Comparison of ENCODE assay signal across 9 mouse cellular contexts in the genomic region with DNA sequence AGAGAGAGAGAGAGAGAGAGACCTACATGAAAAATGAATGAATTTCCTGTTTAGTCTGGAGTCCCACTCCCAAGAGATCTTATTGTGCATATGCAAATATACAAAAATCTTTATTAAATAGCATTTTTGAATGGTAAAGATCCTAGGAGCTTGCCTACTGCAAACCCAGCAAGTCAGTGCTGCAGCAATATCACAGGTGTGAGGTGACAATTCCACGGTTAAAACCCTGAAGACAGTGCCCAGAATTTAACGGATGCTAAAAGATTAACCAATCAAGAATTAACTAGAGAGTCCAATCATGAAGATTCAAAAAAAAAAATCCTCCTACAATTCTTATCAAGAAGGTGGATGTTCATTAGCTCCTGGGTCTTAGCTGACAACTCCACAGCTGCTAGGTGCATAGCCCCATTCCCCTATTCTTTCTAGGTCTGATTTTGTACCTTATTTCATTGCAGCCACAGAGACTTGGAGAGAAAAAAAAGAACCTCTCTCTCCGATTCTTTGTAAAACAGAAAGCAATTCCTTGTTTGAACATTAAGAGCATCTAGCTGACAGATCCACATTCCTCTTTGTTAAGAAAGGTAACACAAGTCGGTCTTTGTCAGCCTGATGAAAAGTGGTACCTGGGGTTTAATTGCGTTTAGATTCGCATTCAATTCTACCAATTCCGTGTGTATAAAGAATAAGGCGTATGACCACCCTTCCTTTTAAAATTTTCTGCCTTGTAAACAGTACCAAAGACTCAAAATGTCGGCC. TPM values are rescaled to one million over a fixed set of nuclear protein-coding genes. Genes with fewer than 3 reads are reported as not detected.
DNase-seq lines count a peak whose midpoint lies in the region; ATAC-seq and TF ChIP-seq lines count a peak whose summit lies in the region.
"Had no signal": no experiment of that assay in that cellular context is flagged by ENCODE, and none has a peak within 500 bp of the region (broad histone marks: within the 10 kb centered on the region; RNA-seq: fewer than 3 reads in every experiment).

No protein-coding gene starts in this region.

- H3K36me3 ChIP-seq in heart, adult 2 months (ENCODE audit: control insufficient read depth, insufficient read depth, low read length) = peaks cover 32% of the 10 kb centered on the region
- H3K36me3 ChIP-seq in hindbrain, embryonic 10.5 days = no peaks in the 10 kb centered on the region
- H3K36me3 ChIP-seq in midbrain, embryonic 11.5 days (ENCODE audit: control insufficient read depth, insufficient read depth, low read length) = no peaks in the 10 kb centered on the region

- peak; percentile 13 for ATAC-seq in CD4-positive, CD25-positive, alpha-beta regulatory T cell, adult 4 months
- ATAC-seq in midbrain, embryonic 11.5 days (ENCODE audit: low FRiP score) = no peak

- no peaks in the 10 kb centered on the region for H3K9me3 ChIP-seq in hindbrain, embryonic 10.5 days
- H3K9me3 ChIP-seq in midbrain, embryonic 11.5 days (ENCODE audit: control insufficient read depth, low read length) = no peaks in the 10 kb centered on the region

- DNase-seq in heart, adult 2 months = no peak
- no peak for DNase-seq in heart, postnatal 36 days
- DNase-seq in hindbrain, embryonic 10.5 days (ENCODE audit: low spot score) = no peak
- no peak for DNase-seq in midbrain, embryonic 11.5 days (ENCODE audit: low spot score, missing footprints)
- no peak for DNase-seq in ovary, postnatal 10 days (ENCODE audit: low spot score)
- no peak for DNase-seq in kidney, postnatal 14 days
- DNase-seq in left cerebral cortex, adult 8-10 months (ENCODE audit: low spot score in 2 of 2) = no peak

- intact Hi-C loops in heart, adult 2 months (cut with DNase I) = loop anchor here (2.0 to 5.0 kb wide), 3 partner anchors 31 to 77 kb away; no protein-coding TSS in a partner anchor
- intact Hi-C loops in heart, postnatal 36 days (cut with DNase I) = loop anchor here (1.0 to 5.0 kb wide), 4 partner anchors 31 to 77 kb away; no protein-coding TSS in a partner anchor

- peak overlapping the region; percentile 96 for H3K9ac ChIP-seq in heart, adult 2 months (ENCODE audit: low read depth, low read length)
- H3K9ac ChIP-seq in midbrain, embryonic 11.5 days (ENCODE audit: low read length) = peak overlapping the region; percentile 75

- peaks cover 6% of the 10 kb centered on the region for H3K4me1 ChIP-seq in heart, adult 2 months (ENCODE audit: control insufficient read depth, insufficient read depth, low read length)
- H3K4me1 ChIP-seq in hindbrain, embryonic 10.5 days (replicated peaks) = peaks cover 7% of the 10 kb centered on the region; the same call in 1 of the 2 replicates
- no peaks in the 10 kb centered on the region; the same call in 1 of the 2 replicates for H3K4me1 ChIP-seq in midbrain, embryonic 11.5 days (ENCODE audit: control insufficient read depth, insufficient read depth, low read length)

- 22% methylated on average over 9 of the region's 9 CpGs for WGBS in heart, adult 2 months
- WGBS in hindbrain, embryonic 10.5 days = 38% methylated on average over 9 of the region's 9 CpGs
- WGBS in midbrain, embryonic 11.5 days = 35% methylated on average over 9 of the region's 9 CpGs

- no peak for TF ChIP-seq CTCF in heart, adult 2 months (IDR thresholded peaks at IDR 0.05)

- H3K79me2 ChIP-seq in heart, adult 2 months (replicated peaks; ENCODE audit: control insufficient read depth, insufficient read depth, low read length) = peaks cover 3% of the 10 kb centered on the region; the same call in 1 of the 2 replicates

- no peak for TF ChIP-seq POLR2A in heart, adult 2 months (IDR thresholded peaks at IDR 0.05; ENCODE audit: insufficient read depth, low read depth, low read length)

- H3K27me3 ChIP-seq in heart, adult 2 months (ENCODE audit: control insufficient read depth, insufficient read depth, low read length) = no peaks in the 10 kb centered on the region
- H3K27me3 ChIP-seq in hindbrain, embryonic 10.5 days (ENCODE audit: insufficient read depth, poor library complexity, severe bottlenecking) = no peaks in the 10 kb centered on the region
- H3K27me3 ChIP-seq in midbrain, embryonic 11.5 days (ENCODE audit: control insufficient read depth, insufficient read depth, low read length) = no peaks in the 10 kb centered on the region

- TF ChIP-seq EP300 in heart, adult 2 months (IDR thresholded peaks at IDR 0.05; ENCODE audit: insufficient read depth, low read depth, low read length) = no peak

- peak overlapping the region; percentile 97 for H3K27ac ChIP-seq in heart, adult 2 months
- H3K27ac ChIP-seq in hindbrain, embryonic 10.5 days = peak overlapping the region; percentile 82
- peak overlapping the region; percentile 62 for H3K27ac ChIP-seq in midbrain, embryonic 11.5 days (ENCODE audit: low read depth, low read length)

- H3K4me2 ChIP-seq in midbrain, embryonic 11.5 days = peak overlapping the region; percentile 66

- H3K4me3 ChIP-seq in heart, adult 2 months = peak overlapping the region; percentile 79
- H3K4me3 ChIP-seq in hindbrain, embryonic 10.5 days = peak overlapping the region; percentile 65
- peak overlapping the region; percentile 61 for H3K4me3 ChIP-seq in midbrain, embryonic 11.5 days (ENCODE audit: low read depth, low read length)
- H3K4me3 ChIP-seq: erythroblast, embryonic 14.5 days had no signal

RNA-seq across cellular contexts. Expression of a gene that starts 1.0 kb away (rescaled TPM):
- total RNA-seq in heart, adult 2 months (2021) = 10 to 100 TPM; 63.6 to 69.3 TPM
- 90.0 and 99.3 TPM in 2 replicates for polyA plus RNA-seq in heart, adult 2 months (2012; rRNA removed)
- 10 to 100 TPM; 66.9 to 69.8 TPM for total RNA-seq in heart, postnatal 36 days (2021)
- polyA plus RNA-seq in CD4-positive, CD25-positive, alpha-beta regulatory T cell, adult 4 months (2017; shearing (Covaris generic)) = 100 to 1,000 TPM; 163 to 168 TPM
- 11.0 and 29.3 TPM in 2 replicates for polyA plus RNA-seq in hindbrain, embryonic 10.5 days (2016; fragmentation: Nextera tagmentation; extraction: Ambion mirVana)
- 50.4 and 59.1 TPM in 2 replicates for polyA plus RNA-seq in midbrain, embryonic 11.5 days (2014; fragmentation: Nextera tagmentation; extraction: Ambion mirVana)
- 100 to 1,000 TPM in 2 of 4 experiments, 10 to 100 TPM in 2; 93.1 to 117 (median 102) TPM for total RNA-seq in left cerebral cortex, adult 8-10 months (2022)
